Mouse (Mus musculus): Measurements from ENCODE around the gene Arl1. TPM values are rescaled to one million over a fixed set of nuclear protein-coding genes. Genes with fewer than 3 reads are reported as not detected.

The Arl1 gene
- polyA plus RNA-seq, 1 experiment from 2014 or later: 206 TPM

DNA sequence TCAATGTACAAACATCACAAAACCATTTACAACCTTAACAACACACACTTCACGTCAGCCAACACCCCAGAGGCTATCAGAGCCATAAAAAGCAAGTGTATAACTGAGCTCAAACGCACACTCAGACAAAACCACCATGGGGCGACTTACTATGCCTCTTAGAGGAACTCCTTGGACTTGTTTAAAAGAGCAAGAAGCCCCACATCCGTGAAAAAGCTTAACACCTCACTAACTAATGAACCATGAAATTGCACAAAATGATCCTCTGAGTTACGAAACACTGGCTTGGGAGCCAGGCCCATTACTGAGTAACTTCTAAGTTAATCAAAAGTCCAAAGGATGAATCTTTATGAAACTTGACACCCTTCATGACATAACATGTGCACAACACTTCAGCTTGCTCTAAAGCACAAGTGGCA is 53.9 kb downstream of the Arl1 start:
- no peaks in the 10 kb centered on the region for H3K4me1 ChIP-seq (ENCODE audit: insufficient read depth, low read length)
- no peak overlapping the region for H3K4me2 ChIP-seq (replicated peaks; ENCODE audit: low read depth, low read length)
- H3K27me3 ChIP-seq (ENCODE audit: insufficient read depth, low read length): no peaks in the 10 kb centered on the region
- WGBS: 51% methylated on average over 5 of the region's 5 CpGs
- 0 out of 2 replicates have a peak overlapping the region, but pooled peaks have one; percentile 59 for H3K27ac ChIP-seq (ENCODE audit: low read length)
- ATAC-seq (ENCODE audit: low FRiP score, low TSS enrichment): peak; percentile 65
- H3K9ac ChIP-seq (replicated peaks; ENCODE audit: low read length): no peak overlapping the region
- peaks cover 21% of the 10 kb centered on the region for H3K36me3 ChIP-seq (ENCODE audit: insufficient read depth, low read length)
- H3K9me3 ChIP-seq (ENCODE audit: low read length): no peaks in the 10 kb centered on the region
- H3K4me3 ChIP-seq (ENCODE audit: low read length): no peak overlapping the region

DNA sequence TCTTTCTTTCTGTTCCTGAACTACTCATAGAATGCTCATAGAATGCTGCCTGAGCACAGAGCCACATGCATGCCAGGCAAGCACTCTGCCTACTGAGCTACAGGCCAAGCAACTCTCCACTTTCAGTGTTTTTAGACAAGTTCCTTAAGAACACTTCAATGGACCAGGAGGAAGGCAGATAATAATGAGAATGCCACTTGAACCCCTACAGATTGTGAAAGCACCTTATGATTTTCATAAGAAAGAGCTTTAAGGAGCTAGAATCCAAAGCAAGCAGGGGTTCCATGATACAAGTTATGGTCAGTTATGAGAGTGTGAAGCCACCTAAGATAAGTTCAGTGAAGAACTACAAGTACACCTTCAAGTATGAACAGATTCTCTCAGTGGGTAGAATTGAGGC is 63.0 kb downstream of the Arl1 start:
- no peak overlapping the region for H3K27ac ChIP-seq (ENCODE audit: low read length)
- ATAC-seq (ENCODE audit: low FRiP score, low TSS enrichment): no peak
- no peaks in the 10 kb centered on the region for H3K9me3 ChIP-seq (ENCODE audit: low read length)
- H3K4me3 ChIP-seq (ENCODE audit: low read length): no peak overlapping the region
- no peaks in the 10 kb centered on the region for H3K27me3 ChIP-seq (ENCODE audit: insufficient read depth, low read length)
- no peak overlapping the region for H3K4me2 ChIP-seq (replicated peaks; ENCODE audit: low read depth, low read length)
- H3K9ac ChIP-seq (replicated peaks; ENCODE audit: low read length): no peak overlapping the region
- no peaks in the 10 kb centered on the region for H3K4me1 ChIP-seq (ENCODE audit: insufficient read depth, low read length)
- peaks cover 28% of the 10 kb centered on the region for H3K36me3 ChIP-seq (ENCODE audit: insufficient read depth, low read length)

Other genes with a start within 250 kb of the Arl1 start
- gene Chpt1, start 226.8 kb upstream of the Arl1 start, polyA plus RNA-seq (2015; fragmentation: Nextera tagmentation; extraction: Ambion mirVana): 26.3 and 32.8 TPM in 2 replicates
- gene Mybpc1, start 125.7 kb upstream of the Arl1 start, polyA plus RNA-seq (2015; fragmentation: Nextera tagmentation; extraction: Ambion mirVana): 5.2 and 6.5 TPM in 2 replicates
- 0.66 and 0.84 TPM in 2 replicates for gene Spic, start 45.8 kb upstream of the Arl1 start, polyA plus RNA-seq (2015; fragmentation: Nextera tagmentation; extraction: Ambion mirVana)
- 16.8 and 18.7 TPM in 2 replicates for gene Utp20, start 95.9 kb downstream of the Arl1 start, polyA plus RNA-seq (2015; fragmentation: Nextera tagmentation; extraction: Ambion mirVana)
- 17.4 and 18.5 TPM in 2 replicates for gene Slc5a8, start 155.1 kb downstream of the Arl1 start, polyA plus RNA-seq (2015; fragmentation: Nextera tagmentation; extraction: Ambion mirVana)